In the genomic region with DNA sequence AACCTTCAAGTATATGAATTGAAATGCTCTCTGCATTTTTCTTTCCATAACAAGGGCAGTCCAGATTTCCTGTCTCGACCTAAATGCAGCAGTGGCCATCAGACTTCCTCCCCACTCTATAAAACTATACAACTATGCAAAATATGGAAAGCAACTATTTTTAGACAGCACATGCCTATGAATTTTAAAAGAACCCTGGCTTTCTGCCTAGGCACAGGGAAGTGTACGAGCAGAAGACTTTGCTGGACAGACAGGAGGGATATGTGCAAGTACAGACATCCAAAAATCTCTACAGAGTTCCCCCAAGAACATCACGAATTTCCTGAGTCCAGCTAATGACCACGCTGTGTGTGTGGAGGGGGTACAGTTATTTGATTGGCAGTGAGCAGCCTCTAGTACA, we compare ENCODE assay signal across 24 mouse cellular contexts. TPM values are rescaled to one million over a fixed set of nuclear protein-coding genes. Genes with fewer than 3 reads are reported as not detected.
"Had no signal": no experiment of that assay in that cellular context is flagged by ENCODE, and none has a peak within 500 bp of the region (broad histone marks: within the 10 kb centered on the region; RNA-seq: fewer than 3 reads in every experiment).

No protein-coding gene starts in this region.

- ATAC-seq: hindbrain, postnatal 0 days; intestine, embryonic 16.5 days; liver, embryonic 12.5 days had no signal

- H3K4me3 ChIP-seq: gastrocnemius, adult 2 months; heart, adult 2 months; heart, embryonic 13.5 days; heart, embryonic 15.5 days; hindbrain, embryonic 13.5 days; hindbrain, embryonic 15.5 days; kidney, embryonic 15.5 days; limb, embryonic 13.5 days; limb, embryonic 15.5 days; liver, embryonic 12.5 days had no signal

- H3K27ac ChIP-seq: gastrocnemius, adult 2 months; heart, adult 2 months; heart, embryonic 13.5 days; heart, embryonic 15.5 days; hindbrain, embryonic 13.5 days; hindbrain, embryonic 15.5 days; hindbrain, postnatal 0 days; kidney, embryonic 15.5 days; kidney, postnatal 0 days; limb, embryonic 13.5 days; limb, embryonic 15.5 days; liver, embryonic 12.5 days; liver, embryonic 14.5 days had no signal

- H3K4me1 ChIP-seq: heart, embryonic 13.5 days; heart, embryonic 15.5 days; kidney, embryonic 15.5 days; liver, embryonic 12.5 days had no signal

- DNase-seq: gastrocnemius, adult 2 months; gastrocnemius, postnatal 10 days; gastrocnemius, postnatal 25 days; heart, adult 11 months; heart, adult 2 months; heart, postnatal 14 days; heart, postnatal 36 days; kidney, adult 11 months; kidney, postnatal 14 days had no signal

- H3K27me3 ChIP-seq: heart, embryonic 13.5 days; heart, embryonic 15.5 days; hindbrain, embryonic 13.5 days; hindbrain, embryonic 15.5 days; kidney, embryonic 15.5 days; limb, embryonic 13.5 days; limb, embryonic 15.5 days; liver, embryonic 12.5 days had no signal

RNA-seq across cellular contexts. Expression of gene Nell2, which starts 32.7 kb away (rescaled TPM):
- total RNA-seq: hematopoietic stem cell, adult 5-6 weeks; liver, adult 2 months had no signal
- polyA plus RNA-seq: heart, postnatal 0 days; liver, adult 2 months had no signal
